Mouse (Mus musculus) CD4-positive naive resting alpha-beta T cell, adult 57 days (primary cell): ENCODE data around the gene Pdia5. TPM values are rescaled to one million over a fixed set of nuclear protein-coding genes. Genes with fewer than 3 reads are reported as not detected.

ENCODE experiments used
- total RNA-seq: library from RNA; stranded (reverse); gene quantifications from one replicate; pipeline ENCODE4 v1.2.4, GENCODE M21; 2023

Gene Pdia5
- total RNA-seq: not detected

DNA sequence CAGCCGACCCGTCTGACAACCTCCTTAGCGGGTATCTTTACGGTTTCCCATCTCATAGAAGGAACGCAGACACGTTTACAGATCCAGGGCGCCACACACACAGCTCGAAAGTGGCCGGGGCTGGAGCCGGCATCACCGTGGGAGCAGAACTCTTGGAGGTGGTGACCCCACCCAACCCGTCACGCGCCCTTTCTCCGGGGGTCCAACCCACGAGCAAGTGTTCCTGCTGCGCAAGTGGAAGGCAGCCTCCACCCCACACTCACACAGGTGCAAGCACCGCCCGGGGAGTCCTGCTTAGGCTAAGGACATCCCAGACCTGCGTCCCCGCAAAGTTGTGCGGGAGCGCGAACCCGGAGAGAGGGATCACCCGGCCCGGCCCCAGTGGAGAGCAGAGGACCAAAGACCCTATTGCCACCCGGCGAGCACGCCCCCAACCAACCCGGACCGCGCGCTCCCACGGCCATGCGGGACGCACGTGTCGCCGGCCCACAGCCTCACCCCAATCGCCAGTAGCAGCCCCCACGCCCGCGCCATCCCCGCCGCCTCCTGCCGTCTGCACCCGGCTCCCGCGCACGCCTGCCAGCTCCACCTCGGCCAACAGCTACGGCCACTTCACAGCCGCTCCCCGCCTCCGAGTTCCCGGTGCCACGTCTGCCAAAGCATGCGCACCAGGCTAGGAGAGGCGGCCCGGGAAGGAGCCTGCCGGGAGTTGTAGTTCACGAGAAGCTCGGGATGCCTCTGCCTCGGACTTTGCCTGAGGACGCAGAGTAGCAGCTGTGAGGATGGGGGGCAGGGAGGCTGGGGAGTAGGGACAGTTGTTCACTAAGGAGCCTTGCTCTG lies at the start of gene Pdia5:
TSS of gene Pdia5 (minus strand) at position 643 of the 840 bp plus-strand sequence.

DNA sequence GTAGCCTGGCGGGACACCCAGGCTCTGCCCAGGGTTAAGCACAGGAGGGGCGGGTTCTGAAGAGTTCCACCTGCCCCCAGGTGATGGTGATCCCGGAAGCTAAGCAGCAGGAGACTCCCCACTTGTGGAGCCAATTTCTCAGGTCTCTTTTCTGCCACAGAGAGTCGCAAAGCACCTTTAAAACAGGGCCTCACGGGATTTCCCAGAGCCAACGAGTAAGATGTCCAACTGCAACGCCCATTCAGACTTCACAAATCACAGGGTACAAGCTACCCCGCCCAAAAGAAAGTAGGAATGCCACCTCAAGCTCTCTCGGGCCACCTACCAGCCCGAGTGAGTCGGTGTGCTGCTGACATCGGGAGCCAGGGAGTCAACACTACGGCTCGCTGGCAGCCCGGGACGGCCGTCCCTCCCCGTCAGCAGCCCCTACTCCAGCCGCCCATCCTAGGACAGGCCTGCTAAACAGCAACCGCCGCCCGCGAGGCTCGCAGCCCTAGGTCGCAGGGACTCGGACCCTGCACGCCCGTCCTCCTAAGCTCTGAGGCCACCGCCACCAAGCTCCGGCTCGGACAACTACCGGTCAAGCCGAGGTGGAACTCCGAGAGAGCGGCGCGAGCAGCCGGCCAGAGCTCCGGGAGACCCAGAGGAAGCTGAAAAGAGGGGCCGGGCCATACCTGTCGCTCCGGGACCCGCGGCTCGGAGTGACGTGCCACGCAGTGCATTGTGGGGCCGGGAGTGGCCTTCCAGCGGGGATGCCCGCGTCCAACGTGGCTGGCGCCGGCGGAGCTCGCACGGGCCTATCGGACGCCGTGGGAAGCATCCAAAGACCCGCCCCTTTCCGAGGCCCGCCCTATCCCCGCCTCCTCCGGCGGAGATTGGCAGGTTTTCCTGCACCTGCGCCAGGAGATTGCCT lies 127.3 kb downstream of the Pdia5 start, which contains the start of gene Sec22a:
TSS of gene Sec22a (minus strand) at position 769 of the 913 bp plus-strand sequence.

Other genes starting within 250 kb of the Pdia5 start
- gene Sec22a, start 127.0 kb downstream of the Pdia5 start, total RNA-seq: 13.4 TPM
- gene Sema5b, start 50.3 kb upstream of the Pdia5 start, total RNA-seq: not detected